ENCODE assay signal across 8 mouse cellular contexts in the genomic region with DNA sequence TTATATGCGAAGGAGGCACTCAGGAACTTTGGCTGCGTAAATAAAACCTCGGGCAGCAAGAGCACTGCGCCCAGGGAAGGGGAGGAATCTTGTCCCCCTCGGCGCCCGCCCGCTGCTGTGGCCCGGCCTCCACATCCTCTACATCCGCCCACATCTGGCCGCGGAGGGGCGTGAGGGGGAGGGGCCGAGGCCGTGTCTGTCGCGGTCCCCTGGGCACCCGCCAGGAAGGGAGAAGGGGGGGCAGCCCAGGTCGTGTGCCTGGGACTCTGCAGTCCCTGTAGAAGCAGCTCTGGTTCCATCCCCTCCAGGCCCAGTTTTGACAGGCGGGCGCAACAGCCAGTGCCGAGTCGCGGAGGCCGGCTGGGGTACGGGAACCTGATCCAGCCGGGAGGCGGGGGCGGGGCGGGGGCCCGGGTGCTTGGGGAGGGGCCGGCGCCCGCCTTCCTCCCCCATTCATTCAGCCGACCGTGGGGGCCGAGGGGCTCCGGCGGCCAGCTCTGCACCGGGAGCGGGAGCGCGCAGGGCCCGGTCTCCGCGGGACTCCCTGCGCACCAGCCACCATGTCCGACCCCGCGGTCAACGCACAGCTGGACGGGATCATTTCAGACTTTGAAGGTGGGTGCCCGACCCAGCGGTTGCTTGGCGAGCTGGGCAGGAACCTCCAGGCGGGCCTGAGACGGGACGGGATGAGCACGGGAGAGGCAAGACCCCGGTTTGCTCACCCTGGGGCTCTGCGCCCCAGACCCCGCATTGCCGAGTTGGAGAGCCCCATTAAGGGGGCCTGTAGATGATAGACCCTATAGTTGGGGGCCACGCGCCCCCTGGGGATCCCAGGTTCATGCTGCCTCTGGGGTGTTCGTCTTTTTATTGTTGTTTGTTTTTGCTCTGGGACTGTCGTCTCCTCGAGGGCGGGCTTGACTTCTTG.
DNase-seq lines count a peak whose midpoint lies in the region; ATAC-seq and TF ChIP-seq lines count a peak whose summit lies in the region.

No protein-coding gene starts in this region.

- H3K9me3 ChIP-seq in hindbrain, embryonic 14.5 days (ENCODE audit: control insufficient read depth, low read length) = no peaks in the 10 kb centered on the region

- H3K4me1 ChIP-seq in bone marrow, adult 2 months (ENCODE audit: control insufficient read depth, insufficient read depth, low read length) = no peaks in the 10 kb centered on the region
- H3K4me1 ChIP-seq in hindbrain, embryonic 14.5 days (replicated peaks; ENCODE audit: control insufficient read depth, insufficient read depth, low read length) = peaks cover 37% of the 10 kb centered on the region

- H3K36me3 ChIP-seq in hindbrain, embryonic 14.5 days (replicated peaks; ENCODE audit: control insufficient read depth, insufficient read depth) = no peaks in the 10 kb centered on the region

- peaks cover 6% of the 10 kb centered on the region; the same call in 1 of the 2 replicates for H3K27me3 ChIP-seq in hindbrain, embryonic 14.5 days (ENCODE audit: control insufficient read depth, insufficient read depth, low read length)

- peak; percentile 44 to 69 for DNase-seq in CD8-positive naive resting alpha-beta T cell, adult 2 months (ENCODE audit: low read depth in 2 of 2, low spot score in 2 of 2)
- peak; percentile 77 for DNase-seq in gastrocnemius, adult 18-20 months (ENCODE audit: low spot score)
- DNase-seq in hindbrain, embryonic 14.5 days (ENCODE audit: low spot score) = peak; percentile 57
- DNase-seq in left cerebral cortex, postnatal 10 days (ENCODE audit: extremely low spot score in 1 of 2, low spot score in 2 of 2) = peak; percentile 36 to 95
- DNase-seq in right cerebral cortex, postnatal 10 days (ENCODE audit: low spot score in 2 of 2) = peak; percentile 79 to 81
- DNase-seq in urinary bladder, postnatal 14 days (ENCODE audit: low spot score) = peak; percentile 84

- no peak overlapping the region for H3K27ac ChIP-seq in bone marrow, adult 2 months (ENCODE audit: control insufficient read depth, insufficient read depth, low read depth, low read length, poor library complexity)
- peak overlapping the region; percentile 68 for H3K27ac ChIP-seq in hindbrain, embryonic 14.5 days

- TF ChIP-seq CTCF in bone marrow, adult 2 months (IDR thresholded peaks at IDR 0.05; ENCODE audit: control insufficient read depth, insufficient read depth, low read length) = no peak

- H3K4me2 ChIP-seq in hindbrain, embryonic 14.5 days (replicated peaks) = peak overlapping the region; percentile 73

- intact Hi-C loops in left cerebral cortex, postnatal 10 days (cut with DNase I) = no loop called here

- H3K9ac ChIP-seq in hindbrain, embryonic 14.5 days = peak overlapping the region; percentile 48

- H3K4me3 ChIP-seq in bone marrow, adult 2 months (replicated peaks; ENCODE audit: control insufficient read depth, low read depth, low read length) = peak overlapping the region; percentile 54
- peak overlapping the region; percentile 48 for H3K4me3 ChIP-seq in hindbrain, embryonic 14.5 days (replicated peaks; ENCODE audit: low read length)

- no peak for TF ChIP-seq POLR2A in bone marrow, adult 2 months (IDR thresholded peaks at IDR 0.05; ENCODE audit: borderline replicate concordance, control insufficient read depth, low read depth, low read length)

- ATAC-seq in hindbrain, embryonic 14.5 days (ENCODE audit: low FRiP score) = peak; percentile 58; the same call in 1 of the 2 replicates
- peak; percentile 76 for ATAC-seq in megakaryocyte, adult 5-6 weeks (ENCODE audit: poor library complexity, severe bottlenecking)

- WGBS in bone marrow, adult 2 months = under 1% methylated on average over 69 of the region's 69 CpGs
- whole genome bisulfite sequencing in hindbrain, embryonic 14.5 days = under 1% methylated on average over 64 of the region's 69 CpGs
